ENCODE assay signal across 11 mouse cellular contexts in genomic region chr2:122575470-122575869, GRCm38 (mm10). TPM values are rescaled to one million over a fixed set of nuclear protein-coding genes. Genes with fewer than 3 reads are reported as not detected.
DNase-seq lines count a peak whose midpoint lies in the region; ATAC-seq lines count a peak whose summit lies in the region.
"Had no signal": no experiment of that assay in that cellular context is flagged by ENCODE, and none has a peak within 500 bp of the region (broad histone marks: within the 10 kb centered on the region; RNA-seq: fewer than 3 reads in every experiment).

No protein-coding gene starts in this region.

- H3K4me3 ChIP-seq in kidney, embryonic 14.5 days (ENCODE audit: low read length), result no peak overlapping the region
- no peak overlapping the region for H3K4me3 ChIP-seq in heart, embryonic 15.5 days
- H3K4me3 ChIP-seq in liver, embryonic 16.5 days (ENCODE audit: low read depth, low read length), result no peak overlapping the region
- H3K4me3 ChIP-seq: hindbrain, embryonic 15.5 days; limb, embryonic 12.5 days had no signal

- ATAC-seq in kidney, embryonic 14.5 days (ENCODE audit: low FRiP score, low TSS enrichment), result no peak
- no peak; the same call in 1 of the 2 replicates for ATAC-seq in heart, embryonic 15.5 days (replicated peaks; ENCODE audit: insufficient number of reproducible peaks, insufficient read depth, low FRiP score, low read depth)
- ATAC-seq in liver, embryonic 16.5 days (ENCODE audit: low read depth), result peak; percentile 50; the same call in 1 of the 2 replicates
- no peak for ATAC-seq in erythroblast, adult 5-6 weeks (replicated peaks; ENCODE audit: low FRiP score, poor library complexity, severe bottlenecking)

- H3K36me3 ChIP-seq in kidney, embryonic 14.5 days (ENCODE audit: control insufficient read depth, insufficient read depth, low read length), result no peaks in the 10 kb centered on the region
- no peaks in the 10 kb centered on the region for H3K36me3 ChIP-seq in heart, embryonic 15.5 days
- H3K36me3 ChIP-seq in liver, embryonic 16.5 days (ENCODE audit: control insufficient read depth, insufficient read depth), result no peaks in the 10 kb centered on the region
- H3K36me3 ChIP-seq: hindbrain, embryonic 15.5 days; limb, embryonic 12.5 days had no signal

- peak; percentile 89 for DNase-seq in kidney, adult 11 months
- peak; percentile 69 for DNase-seq in adrenal gland, postnatal 25 days
- no peak for DNase-seq in left cerebral cortex, postnatal 36 days (ENCODE audit: low spot score in 2 of 2)
- no peak for DNase-seq in layer of hippocampus, adult 8-10 months (ENCODE audit: low spot score in 2 of 2)
- DNase-seq: midbrain, embryonic 14.5 days had no signal

- no peaks in the 10 kb centered on the region for H3K9me3 ChIP-seq in kidney, embryonic 14.5 days (ENCODE audit: control insufficient read depth, low read length)
- H3K9me3 ChIP-seq in heart, embryonic 15.5 days (replicated peaks), result no peaks in the 10 kb centered on the region
- no peaks in the 10 kb centered on the region for H3K9me3 ChIP-seq in liver, embryonic 16.5 days (replicated peaks; ENCODE audit: control insufficient read depth, low read length)
- H3K9me3 ChIP-seq: hindbrain, embryonic 15.5 days; limb, embryonic 12.5 days had no signal

- no peaks in the 10 kb centered on the region for H3K4me1 ChIP-seq in kidney, embryonic 14.5 days (ENCODE audit: control insufficient read depth, insufficient read depth, low read length)
- peaks cover 12% of the 10 kb centered on the region for H3K4me1 ChIP-seq in heart, embryonic 15.5 days (replicated peaks)
- no peaks in the 10 kb centered on the region for H3K4me1 ChIP-seq in liver, embryonic 16.5 days (ENCODE audit: control insufficient read depth, low read depth, low read length)
- H3K4me1 ChIP-seq: hindbrain, embryonic 15.5 days; limb, embryonic 12.5 days had no signal

- intact Hi-C loops in left cerebral cortex, postnatal 36 days (cut with DNase I), result loop anchor here (10.0 kb wide), 1 partner anchor 179 kb away; no protein-coding TSS in a partner anchor

- H3K27ac ChIP-seq in kidney, embryonic 14.5 days (ENCODE audit: low read depth, low read length), result no peak overlapping the region
- H3K27ac ChIP-seq in heart, embryonic 15.5 days, result no peak overlapping the region
- no peak overlapping the region for H3K27ac ChIP-seq in liver, embryonic 16.5 days (ENCODE audit: low read length)
- H3K27ac ChIP-seq: hindbrain, embryonic 15.5 days; limb, embryonic 12.5 days had no signal

- H3K9ac ChIP-seq in kidney, embryonic 14.5 days (ENCODE audit: low read depth, low read length), result no peak overlapping the region
- H3K9ac ChIP-seq in heart, embryonic 15.5 days, result no peak overlapping the region
- no peak overlapping the region for H3K9ac ChIP-seq in liver, embryonic 16.5 days (ENCODE audit: low read depth, low read length)
- H3K9ac ChIP-seq: hindbrain, embryonic 15.5 days; limb, embryonic 12.5 days had no signal

- no peaks in the 10 kb centered on the region for H3K27me3 ChIP-seq in kidney, embryonic 14.5 days (ENCODE audit: control insufficient read depth, insufficient read depth, low read length)
- no peaks in the 10 kb centered on the region for H3K27me3 ChIP-seq in heart, embryonic 15.5 days
- no peaks in the 10 kb centered on the region for H3K27me3 ChIP-seq in liver, embryonic 16.5 days (ENCODE audit: control insufficient read depth, insufficient read depth, low read depth, low read length)
- H3K27me3 ChIP-seq: hindbrain, embryonic 15.5 days; limb, embryonic 12.5 days had no signal

- WGBS in kidney, embryonic 14.5 days, result 62% methylated on average over 11 of the region's 11 CpGs
- WGBS in heart, embryonic 15.5 days, result 23% methylated on average over 11 of the region's 11 CpGs
- 58% methylated on average over 11 of the region's 11 CpGs for WGBS in liver, embryonic 16.5 days (ENCODE audit: insufficient replicate concordance)

- H3K4me2 ChIP-seq in kidney, embryonic 14.5 days (replicated peaks; ENCODE audit: low read depth, low read length), result no peak overlapping the region
- peak overlapping the region; percentile 26; the same call in 1 of the 2 replicates for H3K4me2 ChIP-seq in heart, embryonic 15.5 days
- H3K4me2 ChIP-seq in liver, embryonic 16.5 days (ENCODE audit: low read depth, low read length), result no peak overlapping the region
- H3K4me2 ChIP-seq: hindbrain, embryonic 15.5 days; limb, embryonic 12.5 days had no signal

RNA-seq across cellular contexts. Expression of gene Gatm, which starts 35.6 kb away (rescaled TPM):
- polyA plus RNA-seq in kidney, embryonic 14.5 days (2014; fragmentation: Nextera tagmentation; extraction: Ambion mirVana), result 10.0 and 14.5 TPM in 2 replicates
- total RNA-seq in adrenal gland, postnatal 25 days (2021), result 2.0 and 5.0 TPM in 2 replicates
- 11.0 and 12.4 TPM in 2 replicates for polyA plus RNA-seq in heart, embryonic 15.5 days (2015; fragmentation: Nextera tagmentation; extraction: Ambion mirVana)
- polyA plus RNA-seq in liver, embryonic 16.5 days (2015; fragmentation: Nextera tagmentation; extraction: Ambion mirVana), result 27.4 and 29.7 TPM in 2 replicates
- 10 to 100 TPM; 55.3 to 61.9 TPM for total RNA-seq in left cerebral cortex, postnatal 36 days (2021)
- total RNA-seq in erythroblast, adult 5-6 weeks (2015; ENCODE audit: low replicate concordance), result 47.1 and 48.5 TPM in 2 replicates
- 26.8 and 29.3 TPM in 2 replicates for total RNA-seq in erythroblast, adult 5-6 weeks (2017; ENCODE audit: low replicate concordance)
- total RNA-seq in layer of hippocampus, adult 8-10 months (2022), result 100 to 1,000 TPM in 1 of 4 experiments, 10 to 100 TPM in 3; 91.7 to 100 (median 94.8) TPM

Comparison
In these comparisons a context has a peak if more than half of its experiments do, and no peak if none do; other contexts are left out.
1. DNase-seq: peak in kidney, adult 11 months (single experiment) and adrenal gland, postnatal 25 days (single experiment); none in left cerebral cortex, postnatal 36 days (0 of 2) and layer of hippocampus, adult 8-10 months (0 of 2).